Mouse (Mus musculus) stomach, postnatal 0 days (tissue): ENCODE results near the gene Cd300c2. TPM values are rescaled to one million over a fixed set of nuclear protein-coding genes. Genes with fewer than 3 reads are reported as not detected.

ENCODE experiments used
- ATAC-seq: fragments of 200-750 bp; cut with Nextera tagmentation; 2 replicates; pipeline ENCODE4 v1.8.0; 2017; ENCODE audit not compliant: low FRiP score, low TSS enrichment
- DNase-seq: peaks from one replicate; pipeline ENCODE4 v3.0.0-alpha.2; 2016; ENCODE audit warnings: low spot score
- H3K27ac ChIP-seq: fragments of 300-500 bp; sonication (generic); replicated peaks from 2 replicates; pipeline ENCODE4 v1.5.1; 2014; ENCODE audit warnings: mild to moderate bottlenecking, control low read depth
- H3K27me3 ChIP-seq: fragments of 300-500 bp; sonication (generic); 2 replicates; pipeline ENCODE4 v1.6.1; 2014; ENCODE audit warnings: low read length; ENCODE audit not compliant: control insufficient read depth, insufficient read depth
- H3K36me3 ChIP-seq: fragments of 300-500 bp; sonication (generic); 2 replicates; pipeline ENCODE4 v1.6.1; 2014; ENCODE audit warnings: low read length, mixed read lengths; ENCODE audit not compliant: control insufficient read depth, insufficient read depth
- H3K4me1 ChIP-seq: fragments of 300-500 bp; sonication (generic); replicated peaks from 2 replicates; pipeline ENCODE4 v1.6.1; 2014; ENCODE audit warnings: antibody characterized with exemption; ENCODE audit not compliant: control insufficient read depth, insufficient read depth
- H3K4me2 ChIP-seq: fragments of 300-500 bp; sonication (generic); replicated peaks from 2 replicates; pipeline ENCODE4 v1.6.1; 2014; ENCODE audit warnings: low read depth, mild to moderate bottlenecking, control low read depth, moderate library complexity
- H3K4me3 ChIP-seq: fragments of 300-500 bp; sonication (generic); 2 replicates; pipeline ENCODE4 v1.5.1; 2014; ENCODE audit warnings: low read depth, low read length, control low read depth
- H3K9ac ChIP-seq: fragments of 300-500 bp; sonication (generic); 2 replicates; pipeline ENCODE4 v1.6.1; 2014; ENCODE audit warnings: mild to moderate bottlenecking, low read length, control low read depth, mixed read lengths
- H3K9me3 ChIP-seq: fragments of 300-500 bp; sonication (generic); 2 replicates; pipeline ENCODE4 v1.6.1; 2016; ENCODE audit warnings: low read length; ENCODE audit not compliant: control insufficient read depth
- CTCF ChIP-seq: IDR thresholded peaks from 2 replicates; pipeline ENCODE4 v1.5.1; 2016; ENCODE audit warnings: antibody characterized with exemption, low read depth, mild to moderate bottlenecking, moderate library complexity
- EP300 ChIP-seq: optimal IDR thresholded peaks from 2 replicates; pipeline ENCODE3; 2016; ENCODE audit warnings: antibody characterized with exemption
- WGBS: fragments of 180-500 bp; shearing (Covaris S2); extraction: QIAGEN DNeasy Blood & Tissue Kit; methylation state at CpG from one replicate; pipeline ENCODE4 v1.1.7; 2014; 5-methylcytosine and 5-hydroxymethylcytosine counted together
- polyA plus RNA-seq: library from polyadenylated mRNA; unstranded; fragments of >200 nt; fragmentation: Nextera tagmentation; extraction: Ambion mirVana; gene quantifications from 2 replicates; pipeline ENCODE4 v1.2.1, GENCODE M21; 2015

Gene Cd300c2
- polyA plus RNA-seq, 1 experiment from 2014 or later = 4.1 TPM

- TF ChIP-seq EP300 (no peak), CTCF (no peak)
Observed at GRCm38 (mm10) chr11:114960369-114960768, 41.3 kb downstream of the Cd300c2 start.

More at GRCm38 (mm10) chr11:114960369-114960768, 41.3 kb downstream of the Cd300c2 start:
- Histone ChIP-seq H3K4me2 (no peak overlapping the region), H3K27me3 (no peaks in the 10 kb centered on the region), H3K27ac (no peak overlapping the region), H3K9ac (no peak overlapping the region), H3K36me3 (no peaks in the 10 kb centered on the region), H3K4me3 (no peak overlapping the region), H3K4me1 (no peaks in the 10 kb centered on the region), H3K9me3 (no peaks in the 10 kb centered on the region)
- WGBS = 50% methylated on average over 1 of the region's 1 CpGs
- DNase-seq (peak; percentile 10), ATAC-seq (no peak)

Other genes starting within 250 kb of the Cd300c2 start
- 0.35 and 0.58 TPM in 2 replicates for gene Kif19a, start 236.5 kb downstream of the Cd300c2 start, polyA plus RNA-seq
- 0.44 and 0.74 TPM in 2 replicates for gene Btbd17, start 205.9 kb downstream of the Cd300c2 start, polyA plus RNA-seq
- gene Gpr142, start 203.0 kb downstream of the Cd300c2 start, polyA plus RNA-seq = 0.08 TPM in 1 of 2 replicates, not detected in the other
- 10.8 and 11.2 TPM in 2 replicates for gene Gprc5c, start 150.7 kb downstream of the Cd300c2 start, polyA plus RNA-seq
- 1.5 and 2.1 TPM in 2 replicates for gene Cd300a, start 111.8 kb downstream of the Cd300c2 start, polyA plus RNA-seq
- gene Cd300lb, start 67.5 kb downstream of the Cd300c2 start, polyA plus RNA-seq = 0.12 TPM in 2 replicates
- gene Cd300c, start 32.7 kb downstream of the Cd300c2 start, polyA plus RNA-seq = not detected in 2 replicates
- gene Cd300ld, start 12.0 kb downstream of the Cd300c2 start, polyA plus RNA-seq = 0.10 and 0.17 TPM in 2 replicates
- not detected in 2 replicates for gene Cd300ld2, start 14.3 kb upstream of the Cd300c2 start, polyA plus RNA-seq
- not detected in 2 replicates for gene Cd300ld4, start 25.1 kb upstream of the Cd300c2 start, polyA plus RNA-seq
- gene Cd300ld5, start 35.9 kb upstream of the Cd300c2 start, polyA plus RNA-seq = not detected in 2 replicates
- not detected in 2 replicates for gene Cd300ld3, start 46.5 kb upstream of the Cd300c2 start, polyA plus RNA-seq
- gene Cd300e, start 60.3 kb upstream of the Cd300c2 start, polyA plus RNA-seq = 0.07 TPM in 1 of 2 replicates, not detected in the other
- 1.7 TPM in 2 replicates for gene Rab37, start 89.6 kb upstream of the Cd300c2 start, polyA plus RNA-seq
- 0.36 and 0.47 TPM in 2 replicates for gene Cd300lf, start 132.1 kb upstream of the Cd300c2 start, polyA plus RNA-seq
- gene Slc9a3r1, start 161.5 kb upstream of the Cd300c2 start, polyA plus RNA-seq = 104 and 109 TPM in 2 replicates
- 6.3 and 8.2 TPM in 2 replicates for gene Tmem104, start 185.6 kb upstream of the Cd300c2 start, polyA plus RNA-seq
- gene Nat9, start 186.0 kb upstream of the Cd300c2 start, polyA plus RNA-seq = 17.7 and 18.1 TPM in 2 replicates